Mouse (Mus musculus) CH12.LX (cell line): ENCODE data around the gene Cst6. TPM values are rescaled to one million over a fixed set of nuclear protein-coding genes. Genes with fewer than 3 reads are reported as not detected.

Experiments
- DNase-seq: peaks from one replicate; pipeline ENCODE4 v3.0.0-alpha.2; 2013; ENCODE audit errors: extremely low read depth
- H3K27ac ChIP-seq: 2 replicates; pipeline ENCODE4 v1.5.1; 2012; ENCODE audit warnings: low read depth, mild to moderate bottlenecking, control low read depth, moderate library complexity; ENCODE audit not compliant: insufficient read depth
- H3K27me3 ChIP-seq: replicated peaks from 2 replicates; pipeline ENCODE3; 2012; ENCODE audit warnings: inconsistent platforms
- H3K36me3 ChIP-seq, 2 experiments: replicated peaks in 1 of 2; 2 replicates each; pipeline versions ENCODE3 to v1.6.1; 2012; ENCODE audit warnings: inconsistent platforms in 1 of 2, low read length in 1 of 2, mild to moderate bottlenecking in 1 of 2, mixed read lengths in 1 of 2, moderate library complexity in 1 of 2; ENCODE audit not compliant: control insufficient read depth in 1 of 2, insufficient read depth in 1 of 2
- H3K4me1 ChIP-seq, 2 experiments: 2 replicates each; pipeline ENCODE4 v1.6.1; 2012; ENCODE audit warnings: inconsistent platforms in 1 of 2, moderate library complexity in 1 of 2; ENCODE audit not compliant: insufficient read depth in 2 of 2, control insufficient read depth in 1 of 2
- H3K4me2 ChIP-seq: 2 replicates; pipeline ENCODE4 v1.6.1; 2012; ENCODE audit warnings: low read depth, mild to moderate bottlenecking, control low read depth; ENCODE audit not compliant: poor library complexity, insufficient read depth, severe bottlenecking
- H3K4me3 ChIP-seq, 3 experiments: fragments of 150-350 bp in 1 of 3; sonication (generic) in 1 of 3; replicated peaks in 1 of 3; 2 replicates each; pipeline versions ENCODE3 to v1.5.1; 2011 to 2012; ENCODE audit warnings: low read depth in 2 of 3, low read length in 2 of 3, mild to moderate bottlenecking in 2 of 3, moderate library complexity in 2 of 3, control low read depth in 1 of 3, improper control_type of control experiment in 1 of 3, inconsistent platforms in 1 of 3, mixed read lengths in 1 of 3; ENCODE audit not compliant: poor library complexity in 1 of 3
- H3K79me2 ChIP-seq: replicated peaks from 2 replicates; pipeline ENCODE4 v1.6.1; 2012; ENCODE audit warnings: mild to moderate bottlenecking, moderate library complexity; ENCODE audit not compliant: control insufficient read depth, poor library complexity, insufficient read depth, severe bottlenecking; ENCODE audit errors: extremely low read depth
- H3K9ac ChIP-seq: 2 replicates; pipeline ENCODE4 v1.6.1; 2012; ENCODE audit warnings: low read depth, mild to moderate bottlenecking, control low read depth, moderate library complexity; ENCODE audit not compliant: insufficient read depth
- H3K9me3 ChIP-seq: replicated peaks from 2 replicates; pipeline ENCODE3; 2012; ENCODE audit warnings: low read length, inconsistent platforms, mixed read lengths
- BHLHE40 ChIP-seq: IDR thresholded peaks from 2 replicates; pipeline ENCODE4 v1.6.1; 2011; ENCODE audit warnings: mild to moderate bottlenecking, low read depth, low read length, improper control_type of control experiment
- CHD1 ChIP-seq: IDR thresholded peaks from 2 replicates; pipeline ENCODE4 v1.6.1; 2012; ENCODE audit warnings: low read depth, low read length, improper control_type of control experiment, inconsistent platforms
- CHD2 ChIP-seq: IDR thresholded peaks from 2 replicates; pipeline ENCODE4 v1.6.1; 2011; ENCODE audit warnings: low read length, improper control_type of control experiment
- CTCF ChIP-seq, 2 experiments: IDR thresholded peaks in 1 of 2; conservative IDR thresholded peaks in 1 of 2; 2 replicates each; pipeline ENCODE4 v1.5.1; 2011 to 2012; ENCODE audit warnings: low read depth in 2 of 2, low read length in 2 of 2, improper control_type of control experiment in 1 of 2, inconsistent platforms in 1 of 2, mild to moderate bottlenecking in 1 of 2, moderate library complexity in 1 of 2
- ELF1 ChIP-seq: IDR thresholded peaks from 2 replicates; pipeline ENCODE4 v1.6.1; 2014; ENCODE audit warnings: low read depth, mild to moderate bottlenecking, inconsistent platforms, low read length, improper control_type of control experiment
- EP300 ChIP-seq: IDR thresholded peaks from 2 replicates; pipeline ENCODE4 v1.6.1; 2011; ENCODE audit warnings: low read length, improper control_type of control experiment
- ETS1 ChIP-seq: conservative IDR thresholded peaks from 2 replicates; pipeline ENCODE4 v1.6.1; 2012; ENCODE audit warnings: low read depth, mild to moderate bottlenecking, inconsistent platforms, low read length, improper control_type of control experiment, moderate library complexity
- KAT2A ChIP-seq: IDR thresholded peaks from 2 replicates; pipeline ENCODE4 v1.6.1; 2012; ENCODE audit warnings: low read length, improper control_type of control experiment, inconsistent platforms; ENCODE audit not compliant: insufficient replicate concordance
- MAX ChIP-seq: IDR thresholded peaks from 2 replicates; pipeline ENCODE4 v1.6.1; 2011; ENCODE audit warnings: low read length, improper control_type of control experiment
- MXI1 ChIP-seq: IDR thresholded peaks from 2 replicates; pipeline ENCODE4 v1.6.1; 2011; ENCODE audit warnings: mild to moderate bottlenecking, low read depth, low read length, improper control_type of control experiment
- MYC ChIP-seq: IDR thresholded peaks from 2 replicates; pipeline ENCODE4 v1.6.1; 2011; ENCODE audit warnings: low read depth, mild to moderate bottlenecking, improper control_type of control experiment, low read length
- NELFE ChIP-seq: IDR thresholded peaks from 2 replicates; pipeline ENCODE4 v1.6.1; 2011; ENCODE audit warnings: low read depth, low read length, improper control_type of control experiment
- PAX5 ChIP-seq: IDR thresholded peaks from 2 replicates; pipeline ENCODE4 v1.6.1; 2012; ENCODE audit warnings: low read length, inconsistent platforms, mixed read lengths
- POLR2A ChIP-seq: IDR thresholded peaks from 2 replicates; pipeline ENCODE4 v1.6.1; 2011; ENCODE audit warnings: low read depth, mild to moderate bottlenecking, improper control_type of control experiment, low read length
- POLR2AphosphoS2 ChIP-seq: IDR thresholded peaks from 2 replicates; pipeline ENCODE4 v1.6.1; 2011; ENCODE audit warnings: low read depth, low read length, improper control_type of control experiment
- RCOR1 ChIP-seq: conservative IDR thresholded peaks from 2 replicates; pipeline ENCODE4 v1.6.1; 2012; ENCODE audit warnings: low read depth, mild to moderate bottlenecking, inconsistent platforms, low read length, improper control_type of control experiment
- SIN3A ChIP-seq: IDR thresholded peaks from 2 replicates; pipeline ENCODE4 v1.6.1; 2012; ENCODE audit warnings: low read length, improper control_type of control experiment, inconsistent platforms
- SMC3 ChIP-seq: IDR thresholded peaks from 2 replicates; pipeline ENCODE4 v1.6.1; 2011; ENCODE audit warnings: low read depth, low read length, improper control_type of control experiment
- TBP ChIP-seq: conservative IDR thresholded peaks from 2 replicates; pipeline ENCODE4 v1.6.1; 2011; ENCODE audit warnings: low read depth, low read length, improper control_type of control experiment
- TCF12 ChIP-seq: IDR thresholded peaks from 2 replicates; pipeline ENCODE4 v1.6.1; 2014; ENCODE audit warnings: low read depth, mild to moderate bottlenecking, inconsistent platforms, low read length, improper control_type of control experiment
- UBTF ChIP-seq: IDR thresholded peaks from 2 replicates; pipeline ENCODE4 v1.6.1; 2012; ENCODE audit warnings: low read depth, mild to moderate bottlenecking, inconsistent platforms, low read length, improper control_type of control experiment, moderate library complexity
- USF2 ChIP-seq: conservative IDR thresholded peaks from 2 replicates; pipeline ENCODE4 v1.6.1; 2011; ENCODE audit warnings: low read depth, low read length, improper control_type of control experiment
- ZNF384 ChIP-seq: IDR thresholded peaks from 2 replicates; pipeline ENCODE4 v1.6.1; 2012; ENCODE audit warnings: low read depth, low read length, improper control_type of control experiment, inconsistent platforms
- dilution Hi-C: fragments of 300-500 bp; cut with MboI; formaldehyde crosslinking; loops from 2 replicates; pipeline ENCODE4 v1.14.3; 2020; ENCODE audit warnings: low sequenced_read_pairs; ENCODE audit not compliant: extremely low pct_unique_long_range_greater_than_20kb, extremely low pct_ligation_motif_present
- in situ Hi-C: fragments of 300-500 bp; cut with MboI; formaldehyde crosslinking; loops from 3 replicates; pipeline ENCODE4 v1.14.3; 2019; ENCODE audit warnings: low sequenced_read_pairs, low pct_ligation_motif_present, low pct_unique_long_range_greater_than_20kb, mixed read lengths
- polyA plus RNA-seq: library from polyadenylated mRNA; unstranded; fragments of >175 nt; gene quantifications from 2 replicates; pipeline ENCODE4 v1.2.1, GENCODE M21; 2012; ENCODE audit warnings: low read depth; ENCODE audit not compliant: insufficient read length
- total RNA-seq, 2 experiments: library from RNA; depleted of rRNA; stranded (reverse); fragments of 300-350 nt in 1 of 2; fragments of >200 nt in 1 of 2; gene quantifications; 2 replicates each; pipeline ENCODE4 v1.2.3; 2012 to 2014

The Cst6 gene
- total and polyA plus RNA-seq, 3 experiments, result 1.9 TPM; not detected in 2

- no peak for TF ChIP-seq PAX5
- TF ChIP-seq ELF1, result peak; percentile 86
- peak; percentile 72; the same call in 1 of the 2 replicates for TF ChIP-seq RCOR1
- TF ChIP-seq MAX, result peak; percentile 98
- TF ChIP-seq POLR2AphosphoS2, result no peak; the same call in none of the 2 replicates
- peak; percentile 99 for TF ChIP-seq MXI1
- no peak for TF ChIP-seq CHD1
- TF ChIP-seq SMC3, result no peak
- peak; percentile 79 for TF ChIP-seq POLR2A
- TF ChIP-seq KAT2A, result peak; percentile 83; the same call in 1 of the 2 replicates
- TF ChIP-seq CTCF (conservative IDR thresholded peaks at IDR 0.05 in 1 of 2, IDR thresholded peaks at IDR 0.05 in 1 of 2; ENCODE audit: low read depth in 2 of 2, low read length in 2 of 2), result peak in 1 of 2 experiments; percentile 0; a peak in 1 of 4 replicates
- TF ChIP-seq UBTF, result no peak
- peak; percentile 68; the same call in 1 of the 2 replicates for TF ChIP-seq TBP
- no peak for TF ChIP-seq USF2
- peak; percentile 58; the same call in 1 of the 2 replicates for TF ChIP-seq NELFE
- TF ChIP-seq BHLHE40, result peak; percentile 67
Measured at GRCm38 (mm10) chr19:5366175-5367052, 17.0 kb upstream of the Cst6 start, which contains the start of gene Eif1ad (continued).

GRCm38 (mm10) chr19:5365751-5366150, 16.4 kb upstream of the Cst6 start:
- peak; percentile 38 for TF ChIP-seq ETS1
- no peak for TF ChIP-seq PAX5
- TF ChIP-seq TCF12, result no peak
- peak; percentile 96 for TF ChIP-seq ZNF384
- TF ChIP-seq EP300, result peak; percentile 60
- TF ChIP-seq POLR2A, result no peak; the same call in 1 of the 2 replicates
- TF ChIP-seq CHD2, result 0 out of 2 replicates have a peak, but pooled peaks have one; percentile 35
- peak; percentile 86; the same call in 1 of the 2 replicates for TF ChIP-seq SIN3A
- no peak for TF ChIP-seq MYC
- TF ChIP-seq, all 38 proteins: peak for 5
- in situ Hi-C loops (no loop called here), dilution Hi-C loops (no loop called here)
- Histone ChIP-seq H3K4me2 (peak overlapping the region; percentile 80), H3K4me1 (peaks cover 19 to 44% of the 10 kb centered on the region in 2 experiments), H3K4me3 (peak overlapping the region; percentile 77 to 98 (median 81)), H3K27me3 (no peaks in the 10 kb centered on the region), H3K79me2 (peaks cover 41% of the 10 kb centered on the region), H3K36me3 (peaks cover 30 to 54% of the 10 kb centered on the region in 2 experiments), H3K9me3 (no peaks in the 10 kb centered on the region), H3K9ac (peak overlapping the region; percentile 91), H3K27ac (peak overlapping the region; percentile 88)
- DNase-seq, result peak; percentile 80
